Mouse (Mus musculus) embryonic fibroblast, embryonic 13.5 days (primary cell): ENCODE results near the gene Fam151a. TPM values are rescaled to one million over a fixed set of nuclear protein-coding genes. Genes with fewer than 3 reads are reported as not detected.
A peak's percentile ranks its signal among the peaks of the same experiment; 100 is the strongest.
"Not testable (repeated sequence)": the region's sequence is repeated elsewhere in the genome, so short reads cannot be mapped to it uniquely, and the experiment has no call there.

Experiments
- H3K27ac ChIP-seq: 2 replicates; pipeline ENCODE4 v1.5.1; 2012; ENCODE audit warnings: low read length, control low read depth, inconsistent platforms; ENCODE audit not compliant: insufficient read depth
- H3K4me1 ChIP-seq: 2 replicates; pipeline ENCODE4 v1.6.1; 2011; ENCODE audit warnings: low read length; ENCODE audit not compliant: control insufficient read depth, insufficient read depth
- H3K4me3 ChIP-seq: 2 replicates; pipeline ENCODE4 v1.5.1; 2011; ENCODE audit warnings: mild to moderate bottlenecking, control low read depth, low read length; ENCODE audit not compliant: insufficient read depth
- CTCF ChIP-seq: IDR thresholded peaks from 2 replicates; pipeline ENCODE4 v1.5.1; 2011; ENCODE audit warnings: mild to moderate bottlenecking, control low read depth, low read length, moderate library complexity, borderline replicate concordance; ENCODE audit not compliant: insufficient read depth
- POLR2A ChIP-seq: IDR thresholded peaks from 2 replicates; pipeline ENCODE4 v1.6.1; 2011; ENCODE audit warnings: low read depth, mild to moderate bottlenecking, control low read depth, low read length, moderate library complexity
- polyA plus RNA-seq: library from polyadenylated mRNA; stranded (reverse); fragments of >200 nt; gene quantifications from 2 replicates; pipeline ENCODE4 v1.2.4, GENCODE M21; 2011; ENCODE audit warnings: low read depth; ENCODE audit not compliant: missing spikeins, insufficient read length

Gene Fam151a
- polyA plus RNA-seq, 1 experiment = not detected

- TF ChIP-seq CTCF (no peak), POLR2A (no peak)
Measured at GRCm38 (mm10) chr4:106713622-106714021, 20.1 kb upstream of the Fam151a start.

GRCm38 (mm10) chr4:106720631-106721030 lies 13.1 kb upstream of the Fam151a start:
- TF ChIP-seq POLR2A (no peak), CTCF (no peak)
- H3K27ac ChIP-seq = no peak overlapping the region
- H3K4me3 ChIP-seq = no peak overlapping the region
- H3K4me1 ChIP-seq = no peaks in the 10 kb centered on the region

More at GRCm38 (mm10) chr4:106713622-106714021, 20.1 kb upstream of the Fam151a start:
- Histone ChIP-seq H3K4me1 (no peaks in the 10 kb centered on the region), H3K4me3 (no peak overlapping the region), H3K27ac (no peak overlapping the region)

GRCm38 (mm10) chr4:106730814-106731213 lies 2.9 kb upstream of the Fam151a start, which contains the start of gene Mroh7:
Mroh7 (minus strand) TSS chr4:106730925.
- no peak within 1 kb of the TSS for H3K27ac ChIP-seq
- H3K4me3 ChIP-seq = no peak within 1 kb of the TSS
- no peak for TF ChIP-seq POLR2A
- TF ChIP-seq CTCF = no peak
- H3K4me1 ChIP-seq = no peaks in the 10 kb centered on the region

GRCm38 (mm10) chr4:106736884-106737283 lies 3.2 kb downstream of the Fam151a start:
- not testable (repeated sequence) for H3K4me1 ChIP-seq, H3K27ac ChIP-seq, H3K4me3 ChIP-seq

- Histone ChIP-seq H3K4me1 (no peaks in the 10 kb centered on the region), H3K27ac (no peak overlapping the region), H3K4me3 (no peak overlapping the region)
- TF ChIP-seq CTCF = no peak
- no peak for TF ChIP-seq POLR2A
Measured at GRCm38 (mm10) chr4:106737904-106738303, 4.2 kb downstream of the Fam151a start.

GRCm38 (mm10) chr4:106745862-106746261 lies 12.2 kb downstream of the Fam151a start:
- no peak for TF ChIP-seq CTCF
- no peak for TF ChIP-seq POLR2A
- no peaks in the 10 kb centered on the region for H3K4me1 ChIP-seq
- no peak overlapping the region for H3K27ac ChIP-seq
- no peak overlapping the region for H3K4me3 ChIP-seq

- Histone ChIP-seq H3K4me1 (no peaks in the 10 kb centered on the region), H3K4me3 (no peak overlapping the region), H3K27ac (no peak overlapping the region)
- TF ChIP-seq POLR2A (no peak), CTCF (no peak)
Measured at GRCm38 (mm10) chr4:106747001-106747580, 13.4 kb downstream of the Fam151a start.

- H3K4me3 ChIP-seq = no peak overlapping the region
- no peaks in the 10 kb centered on the region for H3K4me1 ChIP-seq
- no peak for TF ChIP-seq POLR2A
- TF ChIP-seq CTCF = peak; percentile 78
- no peak overlapping the region for H3K27ac ChIP-seq
Measured at GRCm38 (mm10) chr4:106749699-106750098, 16.0 kb downstream of the Fam151a start.

- no peak overlapping the region for H3K4me3 ChIP-seq
- no peak overlapping the region for H3K27ac ChIP-seq
- H3K4me1 ChIP-seq = no peaks in the 10 kb centered on the region
- no peak for TF ChIP-seq POLR2A
- no peak for TF ChIP-seq CTCF
Measured at GRCm38 (mm10) chr4:106751726-106752125, 18.0 kb downstream of the Fam151a start.

GRCm38 (mm10) chr4:106764166-106764565 lies 30.5 kb downstream of the Fam151a start:
- Histone ChIP-seq H3K27ac (no peak overlapping the region), H3K4me1 (no peaks in the 10 kb centered on the region), H3K4me3 (no peak overlapping the region)
- TF ChIP-seq POLR2A (no peak), CTCF (no peak)

- Histone ChIP-seq H3K27ac (no peak overlapping the region), H3K4me1 (no peaks in the 10 kb centered on the region), H3K4me3 (no peak overlapping the region)
- no peak for TF ChIP-seq POLR2A
- no peak for TF ChIP-seq CTCF
Measured at GRCm38 (mm10) chr4:106769306-106769705, 35.6 kb downstream of the Fam151a start.
